ENCODE assay signal across 8 mouse cellular contexts in the genomic region with DNA sequence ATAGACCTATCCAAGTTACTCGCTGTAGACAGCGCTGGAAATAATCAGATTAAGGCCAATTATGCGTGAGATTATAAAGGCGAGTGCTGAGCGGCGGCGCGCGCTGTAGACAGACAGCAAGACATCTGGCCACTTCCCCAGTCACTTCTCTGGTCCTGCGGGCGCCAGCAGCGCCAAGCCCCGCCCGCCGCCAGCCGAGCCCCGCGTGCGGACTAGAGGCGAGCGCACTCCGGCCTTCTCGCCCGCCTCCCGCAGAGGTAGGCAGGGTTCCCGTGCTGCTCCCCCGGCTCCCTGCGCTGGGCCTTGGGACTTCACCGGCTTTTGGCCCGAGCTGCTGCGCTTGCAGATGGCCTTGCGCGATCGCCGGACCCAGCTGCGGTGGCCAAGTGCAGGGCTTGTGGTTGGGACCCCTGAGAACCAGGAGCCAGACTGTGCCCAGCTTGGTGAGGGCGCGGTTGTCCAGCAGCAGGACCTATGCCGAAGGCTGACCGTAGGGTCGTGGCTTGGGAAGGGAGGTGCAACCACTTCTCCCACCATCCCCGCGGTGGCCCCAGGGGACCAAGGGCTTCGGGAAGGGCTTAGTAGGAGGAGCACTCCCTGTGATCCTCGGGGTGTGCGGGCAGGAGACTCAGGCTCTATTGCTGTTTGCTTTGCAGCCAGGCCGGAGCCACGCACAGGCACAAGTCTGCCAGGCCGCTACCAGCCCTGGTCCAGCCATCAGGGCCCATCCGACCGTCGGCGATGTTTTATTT. TPM values are rescaled to one million over a fixed set of nuclear protein-coding genes. Genes with fewer than 3 reads are reported as not detected.
DNase-seq lines count a peak whose midpoint lies in the region; ATAC-seq and TF ChIP-seq lines count a peak whose summit lies in the region.
"Had no signal": no experiment of that assay in that cellular context is flagged by ENCODE, and none has a peak within 500 bp of the region (broad histone marks: within the 10 kb centered on the region; RNA-seq: fewer than 3 reads in every experiment).

A gene (plus strand): TSS at position 118 of the 752 bp plus-strand sequence.

- 1% methylated on average over 53 of the region's 53 CpGs for WGBS in embryonic facial prominence, embryonic 10.5 days
- WGBS in hindbrain, embryonic 16.5 days = 1% methylated on average over 47 of the region's 53 CpGs
- WGBS in neural tube, embryonic 15.5 days = under 1% methylated on average over 53 of the region's 53 CpGs

- no peak within 1 kb of the TSS for H3K27ac ChIP-seq in left cerebral cortex, adult 2 months
- H3K27ac ChIP-seq in embryonic facial prominence, embryonic 10.5 days (replicated peaks) = no peak within 1 kb of the TSS
- H3K27ac ChIP-seq in hindbrain, embryonic 16.5 days (ENCODE audit: low read depth, low read length) = no peak within 1 kb of the TSS; the same call in 1 of the 2 replicates
- peak within 1 kb of the TSS; percentile 84 for H3K27ac ChIP-seq in neural tube, embryonic 15.5 days (replicated peaks)
- H3K27ac ChIP-seq: macrophage had no signal

- peak within 1 kb of the TSS; percentile 14; the same call in 1 of the 2 replicates for H3K4me3 ChIP-seq in left cerebral cortex, adult 2 months
- H3K4me3 ChIP-seq in embryonic facial prominence, embryonic 10.5 days = peak within 1 kb of the TSS; percentile 50
- peak within 1 kb of the TSS; percentile 41 for H3K4me3 ChIP-seq in hindbrain, embryonic 16.5 days (ENCODE audit: low read length)
- H3K4me3 ChIP-seq in neural tube, embryonic 15.5 days (replicated peaks) = peak within 1 kb of the TSS; percentile 39

- H3K9me3 ChIP-seq in embryonic facial prominence, embryonic 10.5 days = no peaks in the 10 kb centered on the region
- H3K9me3 ChIP-seq in hindbrain, embryonic 16.5 days (ENCODE audit: control insufficient read depth, low read length) = no peaks in the 10 kb centered on the region
- no peaks in the 10 kb centered on the region for H3K9me3 ChIP-seq in neural tube, embryonic 15.5 days (replicated peaks)

- peaks cover 99% of the 10 kb centered on the region for H3K27me3 ChIP-seq in embryonic facial prominence, embryonic 10.5 days (replicated peaks; ENCODE audit: low read depth, poor library complexity, severe bottlenecking)
- H3K27me3 ChIP-seq in hindbrain, embryonic 16.5 days (replicated peaks; ENCODE audit: control insufficient read depth, insufficient read depth, low read length) = peaks cover 43% of the 10 kb centered on the region
- H3K27me3 ChIP-seq in neural tube, embryonic 15.5 days (replicated peaks) = peaks cover 82% of the 10 kb centered on the region

- DNase-seq in left cerebral cortex, adult 2 months (ENCODE audit: extremely low spot score in 1 of 2, low spot score in 2 of 2) = peak in 1 of 2 experiments; percentile 19
- no peak for DNase-seq in left cerebral cortex, postnatal 36 days (ENCODE audit: low spot score in 2 of 2)
- peak; percentile 58 for DNase-seq in embryonic facial prominence, embryonic 10.5 days (ENCODE audit: low spot score)
- DNase-seq in right cerebral cortex, postnatal 36 days (ENCODE audit: low spot score in 2 of 2) = no peak
- DNase-seq in frontal cortex, adult 2 months (ENCODE audit: extremely low spot score in 1 of 2, low spot score in 1 of 2) = no peak

- ATAC-seq in hindbrain, embryonic 16.5 days = peak; percentile 71
- ATAC-seq in neural tube, embryonic 15.5 days (ENCODE audit: low FRiP score) = peak; percentile 70

- TF ChIP-seq CTCF in left cerebral cortex, adult 2 months (IDR thresholded peaks at IDR 0.05) = no peak

- H3K9ac ChIP-seq in hindbrain, embryonic 16.5 days (ENCODE audit: low read depth, low read length) = peak within 1 kb of the TSS; percentile 48
- H3K9ac ChIP-seq in neural tube, embryonic 15.5 days (replicated peaks) = peak within 1 kb of the TSS; percentile 45

- peak within 1 kb of the TSS; percentile 72 for H3K4me2 ChIP-seq in hindbrain, embryonic 16.5 days (ENCODE audit: low read length)
- peak within 1 kb of the TSS; percentile 62 for H3K4me2 ChIP-seq in neural tube, embryonic 15.5 days

- intact Hi-C loops in left cerebral cortex, adult 2 months (cut with DNase I) = loop anchor here (10.0 kb wide), 2 partner anchors 435 to 605 kb away; no protein-coding TSS in a partner anchor
- intact Hi-C loops in left cerebral cortex, postnatal 36 days (cut with DNase I) = no loop called here

- no peaks in the 10 kb centered on the region for H3K36me3 ChIP-seq in embryonic facial prominence, embryonic 10.5 days (replicated peaks)
- H3K36me3 ChIP-seq in hindbrain, embryonic 16.5 days (ENCODE audit: control insufficient read depth, insufficient read depth, low read length) = no peaks in the 10 kb centered on the region
- H3K36me3 ChIP-seq in neural tube, embryonic 15.5 days = no peaks in the 10 kb centered on the region

- H3K4me1 ChIP-seq in embryonic facial prominence, embryonic 10.5 days = peaks cover 25% of the 10 kb centered on the region
- peaks cover 27% of the 10 kb centered on the region for H3K4me1 ChIP-seq in hindbrain, embryonic 16.5 days (ENCODE audit: control insufficient read depth, insufficient read depth, low read depth, low read length)
- H3K4me1 ChIP-seq in neural tube, embryonic 15.5 days = peaks cover 41% of the 10 kb centered on the region

RNA-seq across cellular contexts. Expression of the gene that starts here (rescaled TPM):
- not detected for total RNA-seq in left cerebral cortex, adult 2 months (2021)
- not detected for total RNA-seq in left cerebral cortex, postnatal 36 days (2021)
- 5.1 and 7.9 TPM in 2 replicates for polyA plus RNA-seq in embryonic facial prominence, embryonic 10.5 days (2016; fragmentation: Nextera tagmentation; extraction: Ambion mirVana)
- 50.8 and 53.8 TPM in 2 replicates for polyA plus RNA-seq in hindbrain, embryonic 16.5 days (2015; fragmentation: Nextera tagmentation; extraction: Ambion mirVana)
- 112 and 125 TPM in 2 replicates for polyA plus RNA-seq in neural tube, embryonic 15.5 days (2015; fragmentation: Nextera tagmentation; extraction: Ambion mirVana)
- 0.04 and 0.11 TPM in 2 replicates for polyA plus RNA-seq in frontal cortex, adult 2 months (2012; rRNA removed)
- polyA plus RNA-seq: macrophage had no signal
